Mouse (Mus musculus) stomach, embryonic 14.5 days (tissue): ENCODE measurements at regions not wholly inside any gene's neighbourhood (a gene's known extent, or its start where the extent isn't known, plus 50 kb on each side); places are given as distances from the start of the nearest gene placed in this dataset.
A peak's percentile ranks its signal among the peaks of the same experiment; 100 is the strongest.

Experiments used
- ATAC-seq: fragments of 200-750 bp; cut with Nextera tagmentation; 2 replicates; pipeline ENCODE4 v1.8.0; 2017; ENCODE audit warnings: low read depth, moderate TSS enrichment; ENCODE audit not compliant: insufficient number of reproducible peaks, insufficient read depth, low FRiP score
- H3K27ac ChIP-seq: fragments of 300-500 bp; sonication (generic); 2 replicates; pipeline ENCODE4 v1.5.1; 2014; ENCODE audit warnings: mild to moderate bottlenecking, low read length, moderate library complexity, mixed read lengths
- H3K27me3 ChIP-seq: fragments of 300-500 bp; sonication (generic); 2 replicates; pipeline ENCODE4 v1.6.1; 2014; ENCODE audit warnings: low read length, control low read depth, mixed read lengths; ENCODE audit not compliant: control insufficient read depth, insufficient read depth
- H3K36me3 ChIP-seq: fragments of 300-500 bp; sonication (generic); 2 replicates; pipeline ENCODE4 v1.6.1; 2014; ENCODE audit warnings: mild to moderate bottlenecking, control low read depth, low read length, moderate library complexity, mixed read lengths; ENCODE audit not compliant: control insufficient read depth, insufficient read depth
- H3K4me1 ChIP-seq: fragments of 300-500 bp; sonication (generic); 2 replicates; pipeline ENCODE4 v1.6.1; 2014; ENCODE audit warnings: low read length, control low read depth, mixed read lengths; ENCODE audit not compliant: control insufficient read depth, insufficient read depth
- H3K4me2 ChIP-seq: fragments of 300-500 bp; sonication (generic); replicated peaks from 2 replicates; pipeline ENCODE4 v1.6.1; 2014; ENCODE audit warnings: low read depth, low read length, control low read depth
- H3K4me3 ChIP-seq: fragments of 300-500 bp; sonication (generic); 2 replicates; pipeline ENCODE4 v1.5.1; 2014; ENCODE audit warnings: low read depth, low read length, control low read depth
- H3K9ac ChIP-seq: fragments of 300-500 bp; sonication (generic); replicated peaks from 2 replicates; pipeline ENCODE4 v1.6.1; 2014; ENCODE audit warnings: low read depth, mild to moderate bottlenecking, control low read depth, low read length, moderate library complexity, mixed read lengths
- H3K9me3 ChIP-seq: fragments of 300-500 bp; sonication (generic); 2 replicates; pipeline ENCODE4 v1.6.1; 2016; ENCODE audit warnings: low read depth, low read length, control low read depth; ENCODE audit not compliant: control insufficient read depth
- WGBS: fragments of 180-500 bp; shearing (Covaris S2); extraction: QIAGEN DNeasy Blood & Tissue Kit; methylation state at CpG from one replicate; pipeline ENCODE4 v1.1.7; 2014; 5-methylcytosine and 5-hydroxymethylcytosine counted together

DNA sequence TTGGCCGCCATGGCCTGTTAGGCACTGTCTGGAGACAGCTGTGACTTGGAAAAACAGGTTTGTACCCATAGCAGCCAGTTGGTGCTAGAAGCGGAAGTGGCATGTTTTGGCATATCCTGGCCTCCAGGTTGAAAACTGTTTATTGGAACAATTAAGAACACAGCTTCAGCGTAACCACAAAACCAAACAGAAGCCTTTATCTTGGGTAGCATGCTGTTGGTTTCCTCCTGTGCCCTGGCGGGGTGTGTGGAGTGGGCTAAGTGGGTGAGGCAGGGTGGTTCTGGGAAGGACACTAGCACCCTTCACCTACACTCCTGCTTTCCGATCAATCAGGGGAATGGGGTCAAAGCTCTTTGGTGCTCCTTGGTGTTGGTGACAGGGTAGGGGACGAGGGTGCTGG, 114.4 kb upstream of the Haao start:
- ATAC-seq, result no peak
- Histone ChIP-seq H3K4me2 (no peak overlapping the region), H3K27ac (peak overlapping the region; percentile 71; the same call in 1 of the 2 replicates), H3K4me3 (no peak overlapping the region), H3K27me3 (no peaks in the 10 kb centered on the region), H3K36me3 (no peaks in the 10 kb centered on the region), H3K4me1 (peaks cover 61% of the 10 kb centered on the region), H3K9me3 (no peaks in the 10 kb centered on the region), H3K9ac (no peak overlapping the region)
- WGBS, result 81% methylated on average over 6 of the region's 6 CpGs

GRCm38 (mm10) chr17:83960821-83961220, 113.1 kb upstream of the Haao start:
- no peak overlapping the region for H3K4me3 ChIP-seq
- WGBS, result 73% methylated on average over 7 of the region's 7 CpGs
- no peaks in the 10 kb centered on the region for H3K9me3 ChIP-seq
- H3K27me3 ChIP-seq, result no peaks in the 10 kb centered on the region
- H3K4me2 ChIP-seq, result no peak overlapping the region
- ATAC-seq, result no peak
- no peaks in the 10 kb centered on the region for H3K36me3 ChIP-seq
- H3K9ac ChIP-seq, result no peak overlapping the region
- H3K4me1 ChIP-seq, result peaks cover 73% of the 10 kb centered on the region
- H3K27ac ChIP-seq, result no peak overlapping the region

GRCm38 (mm10) chr17:83960158-83960557, 112.4 kb upstream of the Haao start:
- no peaks in the 10 kb centered on the region for H3K27me3 ChIP-seq
- no peaks in the 10 kb centered on the region for H3K36me3 ChIP-seq
- H3K9me3 ChIP-seq, result no peaks in the 10 kb centered on the region
- peak overlapping the region; percentile 88 for H3K27ac ChIP-seq
- WGBS, result 28% methylated on average over 3 of the region's 3 CpGs
- ATAC-seq, result no peak
- peaks cover 78% of the 10 kb centered on the region for H3K4me1 ChIP-seq
- no peak overlapping the region for H3K9ac ChIP-seq
- H3K4me2 ChIP-seq, result no peak overlapping the region
- no peak overlapping the region for H3K4me3 ChIP-seq

GRCm38 (mm10) chr17:83959159-83959848, 111.5 kb upstream of the Haao start:
- no peak overlapping the region for H3K9ac ChIP-seq
- no peak for ATAC-seq
- no peak overlapping the region for H3K4me2 ChIP-seq
- H3K9me3 ChIP-seq, result no peaks in the 10 kb centered on the region
- no peaks in the 10 kb centered on the region for H3K27me3 ChIP-seq
- no peaks in the 10 kb centered on the region for H3K36me3 ChIP-seq
- peak overlapping the region; percentile 88 for H3K27ac ChIP-seq
- 29% methylated on average over 9 of the region's 9 CpGs for WGBS
- H3K4me1 ChIP-seq, result peaks cover 81% of the 10 kb centered on the region
- no peak overlapping the region for H3K4me3 ChIP-seq

- H3K9me3 ChIP-seq, result no peaks in the 10 kb centered on the region
- 59% methylated on average over 3 of the region's 3 CpGs for WGBS
- peaks cover 82% of the 10 kb centered on the region for H3K4me1 ChIP-seq
- no peak overlapping the region for H3K4me2 ChIP-seq
- H3K9ac ChIP-seq, result no peak overlapping the region
- peak overlapping the region; percentile 88 for H3K27ac ChIP-seq
- no peak overlapping the region for H3K4me3 ChIP-seq
- H3K27me3 ChIP-seq, result no peaks in the 10 kb centered on the region
- no peaks in the 10 kb centered on the region for H3K36me3 ChIP-seq
- ATAC-seq, result peak; percentile 77
Measured at GRCm38 (mm10) chr17:83958706-83959105, 110.9 kb upstream of the Haao start.

- peak overlapping the region; percentile 88 for H3K27ac ChIP-seq
- peaks cover 79% of the 10 kb centered on the region for H3K4me1 ChIP-seq
- H3K9me3 ChIP-seq, result no peaks in the 10 kb centered on the region
- ATAC-seq, result no peak
- H3K4me3 ChIP-seq, result no peak overlapping the region
- no peak overlapping the region for H3K9ac ChIP-seq
- no peaks in the 10 kb centered on the region for H3K36me3 ChIP-seq
- H3K4me2 ChIP-seq, result no peak overlapping the region
- no peaks in the 10 kb centered on the region for H3K27me3 ChIP-seq
- 47% methylated on average over 12 of the region's 12 CpGs for WGBS
Measured at GRCm38 (mm10) chr17:83957661-83958540, 110.1 kb upstream of the Haao start.

GRCm38 (mm10) chr17:83956821-83957565, 109.2 kb upstream of the Haao start:
- Histone ChIP-seq H3K4me2 (no peak overlapping the region), H3K4me1 (peaks cover 71% of the 10 kb centered on the region)
- 51% methylated on average over 12 of the region's 12 CpGs for WGBS

DNA sequence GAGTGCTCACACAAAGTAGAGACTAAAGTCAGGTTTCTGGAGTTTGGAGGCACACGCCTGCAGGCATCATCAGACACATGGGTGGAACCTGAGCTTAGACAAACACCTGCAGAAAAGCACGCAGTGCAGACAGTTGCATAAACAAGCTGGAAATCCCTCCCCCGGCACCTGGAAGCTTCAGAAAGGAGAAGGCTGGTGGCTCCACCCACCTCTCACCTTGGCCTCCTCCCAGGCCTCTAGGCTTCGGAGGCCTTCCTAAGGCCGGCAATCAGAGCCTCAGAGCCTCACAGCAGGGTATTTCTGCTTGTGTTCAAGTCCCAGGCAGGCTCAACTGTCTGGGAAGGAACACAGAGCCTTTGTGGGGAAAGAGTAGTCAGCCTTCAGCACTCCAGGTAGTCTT, 108.2 kb upstream of the Haao start:
- Histone ChIP-seq H3K4me2 (no peak overlapping the region), H3K27ac (peak overlapping the region; percentile 86), H3K9me3 (no peaks in the 10 kb centered on the region), H3K9ac (no peak overlapping the region), H3K4me1 (peaks cover 71% of the 10 kb centered on the region), H3K27me3 (no peaks in the 10 kb centered on the region), H3K4me3 (no peak overlapping the region), H3K36me3 (no peaks in the 10 kb centered on the region)
- peak; percentile 23; the same call in 1 of the 2 replicates for ATAC-seq
- 44% methylated on average over 5 of the region's 5 CpGs for WGBS

More at GRCm38 (mm10) chr17:83956821-83957565, 109.2 kb upstream of the Haao start:
- no peak for ATAC-seq
- H3K27me3 ChIP-seq, result no peaks in the 10 kb centered on the region
- peak overlapping the region; percentile 88; the same call in 1 of the 2 replicates for H3K27ac ChIP-seq
- no peaks in the 10 kb centered on the region for H3K9me3 ChIP-seq
- H3K4me3 ChIP-seq, result no peak overlapping the region
- no peaks in the 10 kb centered on the region for H3K36me3 ChIP-seq
- H3K9ac ChIP-seq, result no peak overlapping the region
